Mouse (Mus musculus): ENCODE data around the gene Supt5.

GRCm38 (mm10) chr7:28378769-28379651 lies 40.5 kb upstream of the Supt5 start:
- TF ChIP-seq POLR2A (IDR thresholded peaks at IDR 0.05; ENCODE audit: low read depth, low read length) (peak; percentile 100), CTCF (IDR thresholded peaks at IDR 0.05; ENCODE audit: borderline replicate concordance, insufficient read depth, low read length) (no peak)

Data from embryonic fibroblast, embryonic 13.5 days (primary cell).